Comparison of ENCODE assay signal across 8 mouse cellular contexts in genomic region chr2:19064560-19065362, GRCm38 (mm10).
A peak's percentile ranks its signal among the peaks of the same experiment; 100 is the strongest.
DNase-seq lines count a peak whose midpoint lies in the region; ATAC-seq and TF ChIP-seq lines count a peak whose summit lies in the region.

No protein-coding gene starts in this region.

- no peak overlapping the region for H3K27ac ChIP-seq in hindbrain, postnatal 0 days
- no peak overlapping the region for H3K27ac ChIP-seq in hindbrain, embryonic 16.5 days (ENCODE audit: low read depth, low read length)
- no peak overlapping the region for H3K27ac ChIP-seq in thymus, adult 2 months (ENCODE audit: control insufficient read depth, insufficient read depth, low read length)

- H3K4me1 ChIP-seq in hindbrain, postnatal 0 days (ENCODE audit: insufficient read depth, low read length) = no peaks in the 10 kb centered on the region
- H3K4me1 ChIP-seq in hindbrain, embryonic 16.5 days (ENCODE audit: control insufficient read depth, insufficient read depth, low read depth, low read length) = no peaks in the 10 kb centered on the region
- H3K4me1 ChIP-seq in thymus, adult 2 months (replicated peaks; ENCODE audit: control insufficient read depth, insufficient read depth, low read length) = peaks cover 2% of the 10 kb centered on the region; the same call in 1 of the 2 replicates

- 51% methylated on average over 9 of the region's 9 CpGs for WGBS in hindbrain, postnatal 0 days
- 61% methylated on average over 9 of the region's 9 CpGs for WGBS in hindbrain, embryonic 16.5 days
- 42% methylated on average over 9 of the region's 9 CpGs for WGBS in thymus, adult 2 months

- ATAC-seq in hindbrain, postnatal 0 days = no peak
- no peak for ATAC-seq in hindbrain, embryonic 16.5 days

- TF ChIP-seq CTCF in hindbrain, postnatal 0 days (IDR thresholded peaks at IDR 0.05; ENCODE audit: low read depth) = no peak
- TF ChIP-seq CTCF in thymus, adult 2 months (IDR thresholded peaks at IDR 0.05; ENCODE audit: borderline replicate concordance, control insufficient read depth, extremely low read depth, insufficient read depth, low read length, poor library complexity) = no peak

- H3K36me3 ChIP-seq in hindbrain, postnatal 0 days (ENCODE audit: insufficient read depth, low read length) = no peaks in the 10 kb centered on the region
- H3K36me3 ChIP-seq in hindbrain, embryonic 16.5 days (ENCODE audit: control insufficient read depth, insufficient read depth, low read length) = no peaks in the 10 kb centered on the region
- no peaks in the 10 kb centered on the region for H3K36me3 ChIP-seq in thymus, adult 2 months (ENCODE audit: control insufficient read depth, insufficient read depth, low read length)

- no peaks in the 10 kb centered on the region for H3K27me3 ChIP-seq in hindbrain, postnatal 0 days (ENCODE audit: insufficient read depth, low read length)
- no peaks in the 10 kb centered on the region for H3K27me3 ChIP-seq in hindbrain, embryonic 16.5 days (replicated peaks; ENCODE audit: control insufficient read depth, insufficient read depth, low read length)
- H3K27me3 ChIP-seq in thymus, adult 2 months (ENCODE audit: control insufficient read depth, insufficient read depth, low read length) = no peaks in the 10 kb centered on the region

- no peak overlapping the region for H3K4me2 ChIP-seq in hindbrain, postnatal 0 days (ENCODE audit: low read depth, low read length)
- H3K4me2 ChIP-seq in hindbrain, embryonic 16.5 days (ENCODE audit: low read length) = no peak overlapping the region

- TF ChIP-seq POLR2A in thymus, adult 2 months (IDR thresholded peaks at IDR 0.05; ENCODE audit: control insufficient read depth, extremely low read depth, insufficient read depth, low read length, poor library complexity) = no peak

- H3K9me3 ChIP-seq in hindbrain, postnatal 0 days (ENCODE audit: low read length) = no peaks in the 10 kb centered on the region
- no peaks in the 10 kb centered on the region for H3K9me3 ChIP-seq in hindbrain, embryonic 16.5 days (ENCODE audit: control insufficient read depth, low read length)

- H3K4me3 ChIP-seq in hindbrain, postnatal 0 days (ENCODE audit: low read length) = no peak overlapping the region
- no peak overlapping the region for H3K4me3 ChIP-seq in hindbrain, embryonic 16.5 days (ENCODE audit: low read length)
- H3K4me3 ChIP-seq in thymus, adult 2 months (ENCODE audit: control insufficient read depth, insufficient read depth, low read length) = no peak overlapping the region

- no peak overlapping the region for H3K9ac ChIP-seq in hindbrain, postnatal 0 days (replicated peaks; ENCODE audit: low read length)
- no peak overlapping the region for H3K9ac ChIP-seq in hindbrain, embryonic 16.5 days (ENCODE audit: low read depth, low read length)

- peak; percentile 8 for DNase-seq in hindbrain, postnatal 0 days (ENCODE audit: low spot score)
- peak; percentile 60 to 73 for DNase-seq in adrenal gland, postnatal 36 days
- peak; percentile 5 for DNase-seq in heart, postnatal 25 days (ENCODE audit: low spot score)
- DNase-seq in lung, postnatal 25 days (ENCODE audit: low spot score) = peak; percentile 23
- no peak for DNase-seq in thymus, adult 2 months
- no peak for DNase-seq in right cerebral cortex, postnatal 25 days
- DNase-seq in right cerebral cortex, adult 18-20 months = no peak

- intact Hi-C loops in heart, postnatal 25 days (cut with DNase I) = no loop called here

Comparison
In these comparisons a context has a peak if more than half of its experiments do, and no peak if none do; other contexts are left out.
1. DNase-seq: peak in hindbrain, postnatal 0 days (single experiment), adrenal gland, postnatal 36 days (2 of 2), heart, postnatal 25 days (single experiment) and lung, postnatal 25 days (single experiment); none in thymus, adult 2 months (single experiment), right cerebral cortex, postnatal 25 days (single experiment) and right cerebral cortex, adult 18-20 months (single experiment).